Mouse (Mus musculus): ENCODE data around the gene Clec14a. TPM values are rescaled to one million over a fixed set of nuclear protein-coding genes. Genes with fewer than 3 reads are reported as not detected.

Gene Clec14a
- polyA plus RNA-seq, 1 experiment from 2014 or later = 14.5 TPM

GRCm38 (mm10) chr12:58232489-58232888, 36.6 kb downstream of the Clec14a start:
- Histone ChIP-seq H3K4me2 (no peak overlapping the region), H3K36me3 (no peaks in the 10 kb centered on the region), H3K4me1 (no peaks in the 10 kb centered on the region), H3K9me3 (no peaks in the 10 kb centered on the region), H3K27me3 (replicated peaks) (no peaks in the 10 kb centered on the region), H3K27ac (replicated peaks) (no peak overlapping the region), H3K4me3 (no peak overlapping the region), H3K9ac (no peak overlapping the region)
- 81% methylated on average over 2 of the region's 2 CpGs for WGBS
- no peak for ATAC-seq (ENCODE audit: extremely low read depth, insufficient number of reproducible peaks, low FRiP score, low TSS enrichment)

- Histone ChIP-seq H3K36me3 (no peaks in the 10 kb centered on the region), H3K27ac (replicated peaks) (no peak overlapping the region)
- 78% methylated on average over 5 of the region's 5 CpGs for WGBS
These were observed 43.4 kb downstream of the Clec14a start for GRCm38 (mm10) chr12:58225644-58226043.

DNA sequence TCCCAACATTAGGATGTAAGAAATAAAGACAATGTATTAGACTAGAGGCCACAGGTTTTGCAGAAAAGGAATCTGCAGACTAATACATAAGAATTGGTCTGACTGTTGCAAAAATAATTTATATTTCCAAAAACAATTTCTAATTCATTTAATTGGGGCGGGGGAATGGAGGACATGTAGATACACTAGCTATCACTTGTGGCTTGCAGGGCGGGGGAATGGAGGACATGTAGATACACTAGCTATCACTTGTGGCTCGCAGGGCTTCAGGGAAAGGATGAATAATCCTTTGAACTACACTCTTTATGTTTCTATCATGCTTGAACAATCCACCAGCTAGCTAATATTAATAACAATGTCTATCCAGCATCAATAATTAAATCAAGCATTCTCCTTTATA, 50.0 kb downstream of the Clec14a start:
- Histone ChIP-seq H3K9ac (no peak overlapping the region), H3K4me3 (no peak overlapping the region), H3K36me3 (no peaks in the 10 kb centered on the region), H3K27ac (replicated peaks) (no peak overlapping the region), H3K9me3 (no peaks in the 10 kb centered on the region), H3K27me3 (replicated peaks) (peaks cover 9% of the 10 kb centered on the region), H3K4me1 (peaks cover 6% of the 10 kb centered on the region), H3K4me2 (no peak overlapping the region)
- WGBS = 80% methylated on average over 3 of the region's 3 CpGs
- no peak for ATAC-seq (ENCODE audit: extremely low read depth, insufficient number of reproducible peaks, low FRiP score, low TSS enrichment)

More at GRCm38 (mm10) chr12:58225644-58226043, 43.4 kb downstream of the Clec14a start:
- Histone ChIP-seq H3K4me2 (no peak overlapping the region), H3K4me1 (no peaks in the 10 kb centered on the region), H3K9me3 (no peaks in the 10 kb centered on the region), H3K9ac (no peak overlapping the region), H3K4me3 (no peak overlapping the region), H3K27me3 (replicated peaks) (no peaks in the 10 kb centered on the region)
- ATAC-seq (ENCODE audit: extremely low read depth, insufficient number of reproducible peaks, low FRiP score, low TSS enrichment) = no peak

DNA sequence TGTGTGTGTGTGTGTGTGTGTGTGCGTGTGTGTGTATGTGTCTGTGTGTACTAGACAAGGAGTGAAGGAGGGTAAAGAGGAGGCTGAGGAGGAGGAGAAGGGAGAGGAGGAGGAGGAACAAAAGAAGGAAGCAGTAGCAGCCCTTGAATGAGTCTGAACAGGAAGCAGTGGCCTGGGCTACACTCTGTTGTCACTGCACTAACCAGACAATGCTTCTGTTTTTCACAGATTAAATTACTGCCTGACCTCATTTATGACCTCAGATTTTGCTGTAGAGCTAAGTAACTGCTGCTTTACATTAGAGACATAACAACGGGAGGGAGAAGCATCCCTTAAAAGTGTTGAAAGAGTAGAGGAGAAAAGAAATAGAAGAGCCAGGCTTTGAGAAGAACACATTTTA, 52.9 kb downstream of the Clec14a start:
- 52% methylated on average over 2 of the region's 2 CpGs for WGBS

More for the DNA sequence above, 52.9 kb downstream of the Clec14a start:
- Histone ChIP-seq H3K27ac (replicated peaks) (no peak overlapping the region), H3K9me3 (no peaks in the 10 kb centered on the region), H3K4me3 (no peak overlapping the region), H3K36me3 (no peaks in the 10 kb centered on the region), H3K9ac (no peak overlapping the region), H3K4me2 (no peak overlapping the region), H3K4me1 (peaks cover 28% of the 10 kb centered on the region), H3K27me3 (replicated peaks) (peaks cover 37% of the 10 kb centered on the region)
- ATAC-seq (ENCODE audit: extremely low read depth, insufficient number of reproducible peaks, low FRiP score, low TSS enrichment) = no peak

Other genes starting within 250 kb of the Clec14a start
- 0.25 TPM in 1 of 2 replicates, not detected in the other for gene Sstr1, start 57.5 kb downstream of the Clec14a start, polyA plus RNA-seq (2015; fragmentation: Nextera tagmentation; extraction: Ambion mirVana)

Measured in heart, embryonic 13.5 days (tissue).